Mouse (Mus musculus) forebrain, embryonic 11.5 days (tissue): ENCODE measurements around the gene Lbh. TPM values are rescaled to one million over a fixed set of nuclear protein-coding genes. Genes with fewer than 3 reads are reported as not detected.

Experiments
- ATAC-seq: fragments of 200-750 bp; cut with Nextera tagmentation; replicated peaks from 2 replicates; pipeline ENCODE4 v1.8.0; 2017; ENCODE audit warnings: moderate TSS enrichment; ENCODE audit not compliant: low FRiP score
- DNase-seq: peaks from one replicate; pipeline ENCODE4 v3.0.0-alpha.2; 2017; ENCODE audit warnings: low spot score
- H3K27ac ChIP-seq: fragments of 300-500 bp; sonication (generic); 2 replicates; pipeline ENCODE4 v1.5.1; 2014; ENCODE audit warnings: low read depth, low read length
- H3K27me3 ChIP-seq: fragments of 300-500 bp; sonication (generic); 2 replicates; pipeline ENCODE4 v1.6.1; 2014; ENCODE audit warnings: mild to moderate bottlenecking, low read length, mixed read lengths; ENCODE audit not compliant: control insufficient read depth, insufficient read depth
- H3K36me3 ChIP-seq: fragments of 300-500 bp; sonication (generic); 2 replicates; pipeline ENCODE4 v1.6.1; 2014; ENCODE audit warnings: mild to moderate bottlenecking, low read length, moderate library complexity, mixed read lengths; ENCODE audit not compliant: control insufficient read depth, insufficient read depth
- H3K4me1 ChIP-seq: fragments of 300-500 bp; sonication (generic); replicated peaks from 2 replicates; pipeline ENCODE4 v1.6.1; 2014; ENCODE audit warnings: low read length, mixed read lengths; ENCODE audit not compliant: control insufficient read depth, insufficient read depth
- H3K4me2 ChIP-seq: fragments of 300-500 bp; sonication (generic); 2 replicates; pipeline ENCODE4 v1.6.1; 2014; ENCODE audit warnings: low read depth, mild to moderate bottlenecking, low read length, moderate library complexity, mixed read lengths; ENCODE audit not compliant: severe bottlenecking
- H3K4me3 ChIP-seq: fragments of 300-500 bp; sonication (generic); 2 replicates; pipeline ENCODE4 v1.5.1; 2014; ENCODE audit warnings: low read depth, low read length
- H3K9ac ChIP-seq: fragments of 300-500 bp; sonication (generic); 2 replicates; pipeline ENCODE4 v1.6.1; 2014; ENCODE audit warnings: low read length
- H3K9me3 ChIP-seq: fragments of 300-500 bp; sonication (generic); 2 replicates; pipeline ENCODE4 v1.6.1; 2016; ENCODE audit warnings: low read length, mixed read lengths; ENCODE audit not compliant: control insufficient read depth
- WGBS: fragments of 180-500 bp; shearing (Covaris S2); extraction: QIAGEN DNeasy Blood & Tissue Kit; methylation state at CpG from one replicate; pipeline ENCODE4 v1.1.7; 2014; 5-methylcytosine and 5-hydroxymethylcytosine counted together
- polyA plus RNA-seq: library from polyadenylated mRNA; unstranded; fragments of >200 nt; fragmentation: Nextera tagmentation; extraction: Ambion mirVana; gene quantifications from 2 replicates; pipeline ENCODE4 v1.2.1, GENCODE M21; 2014

Lbh gene
- polyA plus RNA-seq, result 2.9 and 3.3 TPM in 2 replicates

- H3K27ac ChIP-seq, result peak within 1 kb of the TSS; percentile 66
- H3K4me3 ChIP-seq, result peak within 1 kb of the TSS; percentile 62
- H3K9ac ChIP-seq, result peak within 1 kb of the TSS; percentile 87
- H3K4me1 ChIP-seq, result peaks cover 2% of the 10 kb centered on the region; the same call in 1 of the 2 replicates
- no peaks in the 10 kb centered on the region; the same call in 1 of the 2 replicates for H3K27me3 ChIP-seq
- WGBS, result under 1% methylated on average over 35 of the region's 35 CpGs
- DNase-seq, result peak; percentile 95
- no peaks in the 10 kb centered on the region for H3K36me3 ChIP-seq
- ATAC-seq, result peak; percentile 91
- peak within 1 kb of the TSS; percentile 81 for H3K4me2 ChIP-seq
- H3K9me3 ChIP-seq, result no peaks in the 10 kb centered on the region
These were observed at the start of gene Lbh for GRCm38 (mm10) chr17:72918053-72918452. Lbh (plus strand) TSS chr17:72918305.

- no peaks in the 10 kb centered on the region for H3K36me3 ChIP-seq
- H3K9ac ChIP-seq, result no peak overlapping the region
- 92% methylated on average over 9 of the region's 9 CpGs for WGBS
- ATAC-seq (no peak), DNase-seq (no peak)
- no peak overlapping the region for H3K4me2 ChIP-seq
- H3K4me1 ChIP-seq, result no peaks in the 10 kb centered on the region
- no peak overlapping the region for H3K4me3 ChIP-seq
- H3K27ac ChIP-seq, result no peak overlapping the region
- H3K9me3 ChIP-seq, result no peaks in the 10 kb centered on the region
- H3K27me3 ChIP-seq, result no peaks in the 10 kb centered on the region
These were observed 39.1 kb upstream of the Lbh start for GRCm38 (mm10) chr17:72878979-72879378.

DNA sequence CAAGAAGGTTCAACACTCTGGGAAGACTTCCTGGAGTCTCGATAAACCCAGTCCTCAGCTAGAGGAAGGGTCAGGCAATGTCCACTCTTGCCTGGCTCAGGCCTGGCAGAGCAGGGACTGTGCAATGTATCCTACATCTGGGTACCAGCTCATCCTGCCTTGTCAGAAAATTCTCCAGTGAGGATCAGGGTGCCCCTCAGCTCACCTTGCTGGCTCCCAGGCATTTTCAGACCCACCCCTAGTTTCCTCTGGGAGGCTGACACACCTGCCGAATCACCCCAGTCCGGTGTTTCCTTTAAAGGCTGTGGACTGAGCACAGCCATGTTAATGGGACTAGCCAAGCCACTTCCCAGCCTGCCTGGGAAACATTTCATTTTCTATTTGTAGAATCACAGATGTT is 37.9 kb upstream of the Lbh start:
- H3K4me3 ChIP-seq, result no peak overlapping the region
- H3K36me3 ChIP-seq, result no peaks in the 10 kb centered on the region
- no peak overlapping the region for H3K9ac ChIP-seq
- DNase-seq (no peak), ATAC-seq (no peak)
- H3K9me3 ChIP-seq, result no peaks in the 10 kb centered on the region
- no peaks in the 10 kb centered on the region for H3K4me1 ChIP-seq
- 80% methylated on average over 3 of the region's 3 CpGs for WGBS
- no peaks in the 10 kb centered on the region for H3K27me3 ChIP-seq
- no peak overlapping the region for H3K4me2 ChIP-seq
- no peak overlapping the region for H3K27ac ChIP-seq

DNA sequence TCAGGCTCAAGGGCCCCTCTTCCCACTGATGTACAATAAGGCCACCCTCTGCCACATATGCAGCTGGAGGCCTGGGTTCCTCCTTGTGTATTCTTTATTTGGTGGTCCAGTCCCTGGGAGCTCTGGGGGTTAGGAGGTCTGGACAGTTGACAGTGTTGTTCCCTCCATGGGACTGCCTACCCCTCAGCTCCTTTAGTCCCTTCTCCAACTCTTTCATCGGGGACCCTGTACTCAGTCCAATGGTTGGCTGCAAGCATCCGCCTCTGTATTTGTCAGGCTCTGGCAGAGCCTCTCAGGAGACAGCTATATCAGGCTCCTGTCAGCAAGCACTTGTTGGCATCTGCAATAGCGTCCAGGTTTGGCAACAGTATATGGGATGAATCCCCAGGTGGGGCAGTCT is 37.1 kb upstream of the Lbh start:
- Histone ChIP-seq H3K4me1 (no peaks in the 10 kb centered on the region), H3K4me2 (no peak overlapping the region), H3K36me3 (no peaks in the 10 kb centered on the region), H3K4me3 (no peak overlapping the region), H3K27me3 (no peaks in the 10 kb centered on the region), H3K9ac (no peak overlapping the region), H3K9me3 (no peaks in the 10 kb centered on the region), H3K27ac (no peak overlapping the region)
- DNase-seq (no peak), ATAC-seq (no peak)
- WGBS, result 75% methylated on average over 3 of the region's 3 CpGs

DNA sequence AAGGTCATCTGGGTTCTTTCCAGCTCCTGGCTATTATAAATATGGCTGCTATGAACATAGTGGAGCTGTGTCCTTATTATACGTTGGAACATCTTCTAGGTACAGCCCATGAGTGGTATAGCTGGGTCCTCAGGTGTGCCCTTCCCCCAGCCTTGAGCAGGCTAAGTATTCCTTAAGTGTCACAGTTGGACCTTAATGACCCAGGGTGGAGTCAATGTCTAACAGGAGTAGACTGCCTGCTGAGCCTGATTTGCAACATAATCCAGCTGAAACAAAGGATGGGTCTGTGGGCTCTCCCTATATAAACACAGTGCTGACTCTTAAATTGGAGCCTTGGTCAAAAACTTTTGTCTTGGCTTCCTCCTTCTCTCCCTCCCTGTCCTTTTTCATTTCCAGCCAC is 36.3 kb upstream of the Lbh start:
- H3K9me3 ChIP-seq, result no peaks in the 10 kb centered on the region
- H3K4me1 ChIP-seq, result no peaks in the 10 kb centered on the region
- ATAC-seq (no peak), DNase-seq (no peak)
- no peak overlapping the region for H3K27ac ChIP-seq
- no peak overlapping the region for H3K9ac ChIP-seq
- H3K4me3 ChIP-seq, result no peak overlapping the region
- no peak overlapping the region for H3K4me2 ChIP-seq
- H3K36me3 ChIP-seq, result no peaks in the 10 kb centered on the region
- 43% methylated on average over 1 of the region's 1 CpGs for WGBS
- H3K27me3 ChIP-seq, result no peaks in the 10 kb centered on the region

- Histone ChIP-seq H3K27me3 (peaks cover 3% of the 10 kb centered on the region; the same call in 1 of the 2 replicates), H3K9ac (peak overlapping the region; percentile 4; the same call in 1 of the 2 replicates), H3K4me2 (peak overlapping the region; percentile 31; the same call in 1 of the 2 replicates), H3K9me3 (no peaks in the 10 kb centered on the region), H3K4me3 (no peak overlapping the region), H3K4me1 (no peaks in the 10 kb centered on the region; the same call in 1 of the 2 replicates), H3K27ac (no peak overlapping the region), H3K36me3 (no peaks in the 10 kb centered on the region)
- peak; percentile 79 for DNase-seq
- 6% methylated on average over 19 of the region's 20 CpGs for WGBS
- ATAC-seq, result peak; percentile 85
These were observed 28.3 kb upstream of the Lbh start for GRCm38 (mm10) chr17:72889556-72890397.

GRCm38 (mm10) chr17:72890398-72890898 is 27.7 kb upstream of the Lbh start:
- Histone ChIP-seq H3K9ac (no peak overlapping the region), H3K9me3 (no peaks in the 10 kb centered on the region), H3K4me3 (no peak overlapping the region), H3K4me2 (no peak overlapping the region), H3K4me1 (no peaks in the 10 kb centered on the region; the same call in 1 of the 2 replicates), H3K27ac (no peak overlapping the region), H3K27me3 (peaks cover 3% of the 10 kb centered on the region; the same call in 1 of the 2 replicates), H3K36me3 (no peaks in the 10 kb centered on the region)
- 47% methylated on average over 8 of the region's 8 CpGs for WGBS
- DNase-seq (no peak), ATAC-seq (peak; percentile 68)

- H3K36me3 ChIP-seq, result no peaks in the 10 kb centered on the region
- no peak overlapping the region for H3K4me3 ChIP-seq
- 89% methylated on average over 6 of the region's 6 CpGs for WGBS
- DNase-seq (no peak), ATAC-seq (no peak)
- H3K9ac ChIP-seq, result no peak overlapping the region
- H3K9me3 ChIP-seq, result no peaks in the 10 kb centered on the region
- no peak overlapping the region for H3K27ac ChIP-seq
- no peaks in the 10 kb centered on the region; the same call in 1 of the 2 replicates for H3K4me1 ChIP-seq
- no peak overlapping the region for H3K4me2 ChIP-seq
- peaks cover 3% of the 10 kb centered on the region; the same call in 1 of the 2 replicates for H3K27me3 ChIP-seq
These were observed 26.5 kb upstream of the Lbh start for GRCm38 (mm10) chr17:72891556-72891955.
